Mouse (Mus musculus): Measurements from ENCODE around the gene Ccdc9.
"Not testable (repeated sequence)": the region's sequence is repeated elsewhere in the genome, so short reads cannot be mapped to it uniquely, and the experiment has no call there.

The Ccdc9 gene

GRCm38 (mm10) chr7:16273081-16273765 is 13.4 kb downstream of the Ccdc9 start, which contains the start of gene Inafm1:
Inafm1 (minus strand) TSS chr7:16273617.
- intact Hi-C loops (cut with DNase I), result no loop called here

- intact Hi-C loops (cut with DNase I), result no loop called here
Measured at GRCm38 (mm10) chr7:16272681-16273080, 13.9 kb downstream of the Ccdc9 start.

- intact Hi-C loops (cut with DNase I), result no loop called here
Measured at GRCm38 (mm10) chr7:16271139-16271538, 15.5 kb downstream of the Ccdc9 start.

GRCm38 (mm10) chr7:16266593-16266992 is 20.0 kb downstream of the Ccdc9 start:
- intact Hi-C loops (cut with DNase I), result not testable (repeated sequence)

GRCm38 (mm10) chr7:16265856-16266255 is 20.7 kb downstream of the Ccdc9 start:
- intact Hi-C loops (cut with DNase I), result no loop called here

- intact Hi-C loops (cut with DNase I), result loop anchor here (1.0 to 5.0 kb wide), 2 partner anchors 72 to 167 kb away; partner anchors contain the start of gene Napa
Measured at GRCm38 (mm10) chr7:16263843-16264242, 22.8 kb downstream of the Ccdc9 start.

GRCm38 (mm10) chr7:16263015-16263787 is 23.4 kb downstream of the Ccdc9 start:
- intact Hi-C loops (cut with DNase I), result loop anchor here (1.0 to 5.0 kb wide), 2 partner anchors 71 to 166 kb away; partner anchors contain the start of gene Napa

GRCm38 (mm10) chr7:16261097-16261496 is 25.5 kb downstream of the Ccdc9 start:
- intact Hi-C loops (cut with DNase I), result loop anchor here (5.0 kb wide), 1 partner anchor 164 kb away; the partner anchor contains the start of gene Napa

GRCm38 (mm10) chr7:16259110-16259590 is 27.4 kb downstream of the Ccdc9 start, which contains the start of gene C5ar1:
C5ar1 (minus strand) TSS chr7:16259540.
- intact Hi-C loops (cut with DNase I), result no loop called here

GRCm38 (mm10) chr7:16257830-16258229 is 28.8 kb downstream of the Ccdc9 start:
- intact Hi-C loops (cut with DNase I), result no loop called here

GRCm38 (mm10) chr7:16255963-16256362 is 30.6 kb downstream of the Ccdc9 start:
- intact Hi-C loops (cut with DNase I), result not testable (repeated sequence)

- intact Hi-C loops (cut with DNase I), result no loop called here
Measured at GRCm38 (mm10) chr7:16254195-16254594, 32.4 kb downstream of the Ccdc9 start.

GRCm38 (mm10) chr7:16250687-16251086 is 35.9 kb downstream of the Ccdc9 start:
- intact Hi-C loops (cut with DNase I), result no loop called here

- intact Hi-C loops (cut with DNase I), result no loop called here
Measured at GRCm38 (mm10) chr7:16245958-16246357, 40.6 kb downstream of the Ccdc9 start.

- intact Hi-C loops (cut with DNase I), result no loop called here
Measured at GRCm38 (mm10) chr7:16244067-16244466, 42.5 kb downstream of the Ccdc9 start, which contains the start of gene C5ar2. C5ar2 (minus strand) TSS chr7:16244154.

- intact Hi-C loops (cut with DNase I), result no loop called here
Measured at GRCm38 (mm10) chr7:16242198-16242597, 44.4 kb downstream of the Ccdc9 start.

GRCm38 (mm10) chr7:16241787-16242186 is 44.8 kb downstream of the Ccdc9 start:
- intact Hi-C loops (cut with DNase I), result no loop called here

GRCm38 (mm10) chr7:16240978-16241303 is 45.7 kb downstream of the Ccdc9 start:
- intact Hi-C loops (cut with DNase I), result no loop called here

- intact Hi-C loops (cut with DNase I), result no loop called here
Measured at GRCm38 (mm10) chr7:16240281-16240977, 46.2 kb downstream of the Ccdc9 start.

GRCm38 (mm10) chr7:16239554-16239997 is 47.0 kb downstream of the Ccdc9 start:
- intact Hi-C loops (cut with DNase I), result no loop called here

GRCm38 (mm10) chr7:16229869-16230268 is 56.7 kb downstream of the Ccdc9 start:
- intact Hi-C loops (cut with DNase I), result no loop called here
